Mouse (Mus musculus) spleen, postnatal 14 days (tissue): ENCODE measurements around the gene Gm20458.

Experiments used
- DNase-seq, 2 experiments: peaks; one replicate each; pipeline ENCODE4 v3.0.0; 2021 to 2022; ENCODE audit warnings: low spot score in 2 of 2

The Gm20458 gene

DNA sequence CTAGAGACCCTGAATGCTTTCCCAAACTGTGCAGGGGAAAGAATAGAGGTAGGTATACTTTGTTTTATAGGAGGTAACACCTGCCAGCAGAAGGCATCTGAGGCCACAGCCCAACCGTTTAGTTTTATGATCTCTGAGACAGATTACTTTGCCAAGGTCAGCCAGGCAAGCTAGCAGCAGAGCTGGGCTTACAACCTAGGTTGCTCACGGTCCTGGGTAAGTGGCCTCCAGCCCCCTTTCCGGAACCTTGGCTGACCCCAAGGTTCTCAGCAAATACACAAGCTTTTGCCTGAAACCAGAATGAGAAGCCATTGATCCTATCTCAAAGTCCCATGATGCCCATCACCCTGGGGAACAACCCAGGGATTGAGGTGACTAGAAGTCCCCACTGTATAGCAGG, 26.1 kb upstream of the Gm20458 start:
- DNase-seq = no peak

DNA sequence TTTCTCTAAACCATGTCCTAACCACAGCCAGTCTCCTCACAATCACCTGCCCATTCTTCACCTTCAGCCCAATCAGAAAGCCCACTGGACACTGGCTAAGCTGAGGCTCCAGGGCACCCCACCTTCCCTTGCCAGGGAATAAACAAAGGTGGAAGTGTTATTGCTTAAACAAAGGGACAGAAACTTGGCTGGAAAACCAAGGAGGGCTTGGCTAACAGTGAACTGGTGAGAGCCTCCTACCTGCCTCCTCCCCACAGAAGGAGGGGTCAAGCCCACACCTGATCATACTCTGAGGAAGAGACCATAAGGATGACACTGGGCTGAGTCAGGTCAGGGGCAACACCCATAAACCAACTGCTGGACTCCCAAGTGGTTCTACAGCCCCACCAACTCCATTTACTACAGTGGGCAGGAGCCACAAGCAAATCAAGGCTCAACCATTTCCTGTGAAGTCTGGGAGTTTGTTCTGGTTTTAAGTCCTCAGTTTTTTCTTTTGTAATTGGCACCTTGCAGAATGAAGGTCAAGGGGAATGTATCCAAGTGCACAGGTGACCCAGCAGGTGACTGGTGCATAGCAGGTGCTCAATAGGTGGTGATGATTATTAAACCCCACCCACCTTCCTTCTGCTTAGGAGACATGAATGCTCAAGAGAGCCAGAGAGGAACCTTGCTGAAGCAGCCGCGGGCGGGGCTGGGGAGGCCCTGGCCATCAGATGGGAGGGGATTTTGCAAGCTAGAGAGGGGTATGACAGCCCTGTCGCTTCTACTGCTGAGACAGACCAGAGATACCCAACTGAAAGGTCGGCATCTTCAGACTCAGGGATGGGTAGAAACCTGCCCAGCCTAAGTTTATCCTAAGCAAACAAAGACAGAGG, 25.3 kb upstream of the Gm20458 start:
- no peak for DNase-seq

DNA sequence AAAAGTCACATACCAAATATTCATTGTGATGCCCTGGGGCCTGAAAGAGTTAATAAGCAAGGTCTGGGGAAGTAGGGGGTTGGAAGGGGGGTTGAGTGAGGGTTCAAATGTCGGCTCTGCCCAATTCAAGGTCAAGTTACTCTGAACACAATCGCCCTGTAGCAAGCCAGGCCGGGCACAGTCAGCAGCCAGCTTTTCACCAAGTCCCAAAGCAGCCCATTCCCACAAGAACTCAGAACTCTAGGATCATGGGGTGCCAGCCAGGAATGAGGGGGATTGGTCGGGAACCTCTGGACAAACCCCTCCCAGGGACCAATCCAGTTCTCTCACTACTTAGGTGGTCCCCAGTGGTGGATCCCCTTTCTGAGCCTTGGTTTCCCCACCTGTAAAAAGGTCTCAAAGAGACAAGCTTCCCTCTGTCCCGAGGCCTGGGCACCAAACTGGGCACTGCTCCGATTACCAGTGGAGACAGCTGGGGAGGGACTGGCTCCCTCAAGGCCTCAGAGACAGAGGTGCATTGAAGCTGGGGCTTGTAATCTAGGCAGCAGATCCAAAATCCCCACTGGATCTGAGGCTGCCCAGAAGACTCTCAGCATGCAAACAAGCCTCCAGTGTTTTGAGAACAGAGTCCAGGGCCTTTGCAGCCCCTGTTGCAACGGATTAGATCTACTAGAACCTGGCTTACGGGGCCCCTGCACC, 24.4 kb upstream of the Gm20458 start:
- DNase-seq = no peak

DNA sequence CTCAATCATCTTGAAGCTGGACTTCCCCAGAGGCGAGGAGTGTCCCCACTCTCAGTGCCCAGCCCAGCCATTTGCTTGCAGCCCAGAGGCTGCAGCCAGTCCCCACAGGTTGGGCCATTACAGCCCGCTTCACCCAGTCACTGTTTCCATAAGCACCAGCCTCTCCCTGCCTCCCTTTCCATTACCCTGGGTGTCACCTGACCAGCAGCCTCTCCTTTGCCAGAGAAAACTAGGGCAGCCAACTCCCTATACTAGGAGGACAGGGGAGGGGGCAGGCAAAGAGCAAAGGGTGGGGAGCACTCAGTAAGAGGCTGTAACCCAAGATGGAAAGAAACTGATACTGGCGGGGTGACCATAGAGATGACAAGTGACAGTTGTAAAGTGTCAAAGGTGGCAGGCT, 23.8 kb upstream of the Gm20458 start:
- DNase-seq = no peak

DNA sequence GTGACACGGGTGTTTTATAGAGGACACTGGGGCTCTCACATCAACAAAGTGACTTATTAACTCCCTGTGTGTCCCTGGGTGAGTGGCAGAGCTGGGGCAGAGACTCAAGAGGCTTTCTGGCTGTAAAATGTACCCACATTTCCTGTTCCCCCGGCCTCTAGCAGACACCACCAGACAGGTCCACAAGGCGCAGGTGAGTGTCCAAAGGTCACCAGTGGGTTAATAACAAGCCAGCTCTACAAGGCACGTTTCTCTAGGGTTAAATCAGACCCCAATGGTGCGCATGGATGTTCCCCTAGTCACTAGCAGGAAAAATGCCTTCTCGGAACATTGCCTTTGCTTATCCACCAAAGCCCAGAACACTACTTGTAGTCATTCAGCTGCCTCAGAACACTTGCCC, 23.1 kb upstream of the Gm20458 start:
- no peak for DNase-seq

DNA sequence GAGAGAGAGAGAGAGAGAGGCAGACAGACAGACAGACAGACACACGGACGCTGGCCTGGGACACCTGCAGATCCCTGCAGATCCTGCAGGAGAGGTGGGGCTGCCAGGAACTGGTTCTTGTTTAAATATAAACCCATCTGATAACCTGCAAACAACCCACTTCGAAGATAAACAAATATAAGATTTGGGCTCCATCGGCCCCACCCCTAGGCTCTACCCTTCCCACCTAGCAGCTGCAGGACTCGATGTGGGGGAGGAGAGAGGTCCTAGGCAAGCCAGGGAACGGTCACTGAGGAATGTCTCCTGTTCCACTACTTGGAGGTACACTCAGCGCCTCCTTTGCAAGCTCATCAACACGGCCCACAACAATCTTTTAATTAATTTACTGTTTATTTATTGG, 22.5 kb upstream of the Gm20458 start:
- no peak for DNase-seq

DNA sequence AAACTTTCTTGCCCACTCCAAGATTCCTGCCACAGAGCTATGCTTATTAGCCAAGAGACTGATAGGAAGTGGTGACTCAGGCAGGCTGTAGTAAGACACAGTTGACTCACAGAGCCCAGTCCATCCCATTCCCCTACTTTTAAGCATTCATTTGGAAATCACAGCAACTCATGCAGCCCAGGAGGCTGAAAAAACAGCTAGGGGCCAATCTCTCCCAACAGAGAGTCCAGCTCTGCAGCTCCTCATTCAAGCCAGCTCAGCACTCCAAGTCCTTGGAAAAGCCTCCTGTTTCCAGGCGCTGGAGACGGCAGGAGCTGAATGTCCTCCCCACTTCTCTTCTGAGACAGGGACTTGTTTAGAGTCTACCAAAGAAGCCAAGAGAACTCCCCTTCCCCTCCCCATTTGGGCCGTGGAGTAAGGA, 21.8 kb upstream of the Gm20458 start:
- DNase-seq = no peak

DNA sequence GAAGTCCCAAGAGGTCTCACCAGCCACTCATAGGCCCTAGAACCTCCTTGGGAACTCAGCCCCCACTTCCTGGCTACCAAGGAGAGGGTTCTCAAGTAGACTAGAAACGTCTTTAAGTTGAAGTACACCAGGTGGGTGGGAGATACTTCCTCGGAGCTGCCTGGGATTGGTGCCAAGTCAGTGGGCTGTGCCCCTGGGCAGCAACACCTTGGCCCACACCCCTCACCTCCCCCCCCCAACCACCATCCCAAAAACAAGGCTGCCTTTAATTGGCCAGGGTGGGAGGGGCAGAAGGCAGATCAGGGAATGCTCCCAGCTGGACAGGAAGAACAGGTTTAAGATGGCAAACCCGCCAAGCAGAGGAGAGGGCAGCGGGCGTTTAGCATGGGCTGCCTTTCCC, 20.5 kb upstream of the Gm20458 start:
- no peak for DNase-seq

DNA sequence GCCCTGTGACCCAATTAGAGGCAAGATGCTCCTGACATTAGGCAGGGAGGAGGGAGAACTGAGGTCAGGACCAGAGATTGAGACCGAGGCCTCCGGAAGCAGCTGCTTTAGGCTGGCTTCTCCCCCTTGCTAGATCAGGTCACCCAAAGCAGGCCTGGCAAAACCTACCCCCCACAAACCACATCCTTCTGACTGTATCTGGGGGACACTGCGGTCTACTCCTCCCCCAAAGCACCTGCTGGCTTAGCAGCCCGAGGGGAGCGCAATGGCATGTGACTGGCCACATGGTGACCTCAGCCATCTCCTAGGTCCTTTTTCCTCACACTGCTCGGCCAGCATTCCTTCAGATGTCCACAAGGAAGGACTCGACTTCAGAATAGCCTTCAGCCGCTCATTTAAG, 19.6 kb upstream of the Gm20458 start:
- DNase-seq = peak; percentile 37 to 54

DNA sequence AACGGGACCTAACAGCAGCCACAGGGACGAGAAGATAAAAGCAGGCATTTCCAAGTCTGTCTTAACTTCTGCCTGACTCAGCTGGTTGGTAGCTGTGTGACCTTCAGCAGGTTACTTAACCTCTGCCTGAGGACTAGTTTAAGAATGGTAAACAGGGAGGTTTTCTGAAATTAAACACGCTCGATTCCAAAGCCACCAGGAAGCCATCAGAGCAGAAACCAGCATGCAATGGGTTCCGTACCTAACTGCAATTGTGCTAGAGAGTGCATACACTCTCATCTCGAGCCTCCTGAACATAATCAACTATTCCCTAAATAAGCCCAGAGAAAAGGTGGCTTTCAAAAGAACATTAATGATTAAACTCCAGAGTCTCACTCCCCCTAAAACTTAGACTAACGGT, 19.0 kb upstream of the Gm20458 start:
- DNase-seq = no peak

DNA sequence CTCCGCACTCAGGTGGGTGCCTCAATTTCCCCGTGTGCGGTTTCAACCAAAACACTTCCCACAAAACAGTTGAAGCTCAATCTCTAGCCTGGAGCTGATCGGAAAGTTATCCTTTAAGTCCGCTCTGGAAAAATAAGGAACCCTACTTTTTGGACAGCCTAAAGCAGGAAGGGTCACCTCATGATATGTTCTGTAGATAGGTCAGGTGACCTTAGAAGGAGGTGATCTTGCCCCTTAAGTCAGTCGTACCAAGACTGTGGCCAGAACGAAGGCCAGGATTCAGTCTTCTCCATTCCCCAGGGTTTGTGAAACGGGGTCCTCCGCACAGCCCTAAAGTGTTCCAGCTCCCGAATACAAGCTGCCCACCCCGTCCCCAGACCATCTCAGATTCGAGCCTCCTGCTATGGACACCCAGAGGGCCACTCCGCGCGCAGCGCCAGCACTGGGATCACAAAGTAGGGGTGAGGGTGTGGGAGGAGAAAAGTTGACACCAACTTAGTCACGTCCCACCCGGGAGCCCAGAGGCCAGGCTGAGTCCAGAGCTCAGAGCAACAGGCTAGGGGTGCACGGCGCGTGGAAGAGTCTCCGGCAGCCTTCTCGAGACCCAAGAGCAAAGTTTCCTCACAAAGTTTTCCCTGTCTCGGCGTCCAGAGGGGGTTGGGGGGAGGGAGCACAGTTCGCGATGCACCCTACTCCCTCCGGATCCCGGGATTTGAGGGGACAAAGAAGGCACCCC, 18.3 kb upstream of the Gm20458 start:
- DNase-seq = no peak

DNA sequence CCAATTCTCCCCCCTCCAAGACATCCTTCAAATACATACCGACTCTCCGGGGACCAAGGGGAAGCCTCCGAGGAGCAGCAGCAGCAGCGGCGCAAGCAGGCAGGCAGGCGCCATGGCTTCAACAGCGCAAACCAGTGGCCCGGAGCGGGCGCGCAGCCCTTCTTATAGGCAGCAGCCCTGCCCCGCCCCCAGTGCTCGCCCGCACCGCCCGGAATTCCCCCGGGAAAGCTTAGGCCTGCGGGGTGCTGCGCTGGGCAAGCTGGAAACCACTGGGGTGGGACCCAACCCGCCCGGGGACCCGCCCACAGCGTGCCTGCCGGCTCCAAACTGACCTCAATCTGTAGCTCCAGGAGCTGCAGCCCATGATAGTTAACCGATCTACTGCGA, 17.7 kb upstream of the Gm20458 start:
- DNase-seq = peak; percentile 62 to 73

DNA sequence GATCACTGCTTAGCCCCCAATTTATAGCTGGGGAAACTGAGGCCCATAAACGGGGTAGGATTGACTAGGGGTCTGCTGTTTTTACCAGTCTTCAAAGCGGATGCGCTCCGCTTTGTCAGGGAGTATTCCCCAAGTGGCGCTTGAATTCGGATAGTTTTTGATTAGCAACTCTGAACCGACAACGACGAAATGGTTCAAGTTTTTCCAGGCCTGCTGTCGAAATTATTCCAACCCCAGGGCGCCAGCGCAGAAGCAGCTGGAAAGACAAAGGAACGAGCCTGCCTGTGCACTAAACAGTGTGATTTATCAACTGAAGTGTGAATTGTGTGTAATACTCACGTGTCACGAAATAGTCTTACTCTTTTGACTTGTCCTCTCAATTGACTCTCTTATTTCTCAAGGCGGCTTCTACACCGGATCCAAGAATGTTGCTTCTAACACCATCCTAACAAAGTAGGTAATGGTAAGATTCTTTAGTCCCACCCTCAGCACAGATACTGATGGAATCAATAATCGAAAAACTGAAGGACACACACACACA, 17.2 kb upstream of the Gm20458 start, which contains the start of gene Sdc4:
Gene Sdc4 (minus strand): TSS at position 428 of the 541 bp plus-strand sequence.
- DNase-seq = no peak

DNA sequence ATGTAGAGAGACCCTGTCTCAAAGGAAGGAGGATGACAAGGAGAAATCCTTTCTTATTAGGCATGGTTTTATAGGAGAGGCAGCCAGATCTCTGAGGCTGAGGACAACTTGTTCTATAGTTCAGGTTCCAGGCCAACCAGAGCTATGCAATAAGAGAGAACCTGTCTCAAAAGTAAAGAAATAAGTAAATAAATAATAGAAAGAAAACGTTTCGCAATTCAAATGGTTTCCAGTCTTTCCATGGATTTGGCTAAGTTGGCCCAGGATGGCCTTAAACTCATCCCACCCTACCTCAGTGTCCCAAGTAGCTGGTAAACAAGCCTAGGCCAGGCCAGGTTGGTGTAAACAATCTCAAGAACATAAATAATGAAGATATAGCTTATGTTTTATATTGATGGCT, 16.1 kb upstream of the Gm20458 start:
- no peak for DNase-seq

DNA sequence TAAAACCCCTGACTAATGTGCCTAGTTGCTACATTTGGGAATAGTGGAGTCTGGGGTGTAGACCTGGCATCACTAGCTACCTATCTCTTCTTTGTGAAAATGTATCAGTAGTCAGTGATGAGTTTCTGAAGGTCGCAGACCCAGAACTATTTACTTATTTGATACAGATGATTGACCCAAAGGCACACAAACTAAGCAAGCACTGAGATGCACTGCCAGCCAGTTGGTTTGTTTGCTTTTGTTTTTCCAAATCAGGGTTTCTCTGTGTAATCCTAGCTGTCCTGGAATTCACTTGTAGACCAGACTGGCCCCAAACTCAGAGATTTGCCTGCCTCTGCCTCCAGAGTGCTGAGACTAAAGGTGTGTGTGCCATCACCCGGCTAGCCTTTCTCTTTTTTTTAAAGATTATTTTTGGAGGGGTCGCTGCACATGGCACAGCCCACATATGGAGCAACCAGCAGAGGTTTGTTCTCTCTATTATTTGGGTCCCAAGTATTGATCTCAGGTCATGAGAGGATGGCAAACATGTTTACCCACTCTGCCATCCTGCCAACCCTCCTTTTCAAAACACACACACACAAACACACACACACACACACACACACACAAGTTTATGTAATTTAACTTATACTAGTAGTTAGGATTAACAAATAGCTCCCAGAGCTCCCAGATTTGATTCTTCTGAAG, 15.2 kb upstream of the Gm20458 start:
- DNase-seq = no peak

DNA sequence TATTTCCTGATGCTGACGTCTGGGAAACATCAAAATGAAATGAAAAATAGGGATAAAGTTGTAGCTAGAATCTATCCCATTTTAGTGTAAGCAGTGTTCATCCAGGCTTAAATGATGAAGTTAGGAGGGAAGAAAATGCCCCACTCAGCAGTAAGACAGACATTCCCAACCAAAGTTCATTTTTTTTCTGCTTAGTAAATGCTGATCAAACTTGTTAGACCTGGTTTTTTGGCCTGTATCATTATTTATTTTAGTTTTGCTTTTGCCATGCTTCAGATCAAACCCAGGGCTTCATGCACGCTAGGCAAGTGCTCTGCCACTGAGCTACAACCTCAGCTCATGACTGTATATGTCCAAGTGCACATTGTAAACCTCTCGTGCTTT, 14.7 kb upstream of the Gm20458 start:
- DNase-seq = no peak

DNA sequence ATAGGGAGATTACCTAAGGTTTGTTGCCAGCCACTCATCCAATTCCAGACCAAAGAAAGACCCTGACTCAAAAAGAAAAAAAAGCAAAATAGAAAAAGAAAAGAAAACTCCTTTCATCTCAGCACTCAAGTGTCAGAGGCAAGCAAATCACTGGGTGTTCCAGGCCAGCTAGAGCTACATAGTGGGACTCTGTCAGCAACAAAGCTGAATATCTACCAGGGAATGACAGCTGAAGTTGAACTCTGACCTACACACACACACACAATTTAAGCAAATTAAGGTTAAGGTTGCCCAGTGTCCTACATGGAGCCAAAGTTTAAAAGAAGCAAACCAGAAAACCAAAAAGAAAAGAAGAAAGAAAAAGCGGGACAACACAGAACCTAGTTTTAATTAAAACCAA, 12.6 kb upstream of the Gm20458 start:
- no peak for DNase-seq

DNA sequence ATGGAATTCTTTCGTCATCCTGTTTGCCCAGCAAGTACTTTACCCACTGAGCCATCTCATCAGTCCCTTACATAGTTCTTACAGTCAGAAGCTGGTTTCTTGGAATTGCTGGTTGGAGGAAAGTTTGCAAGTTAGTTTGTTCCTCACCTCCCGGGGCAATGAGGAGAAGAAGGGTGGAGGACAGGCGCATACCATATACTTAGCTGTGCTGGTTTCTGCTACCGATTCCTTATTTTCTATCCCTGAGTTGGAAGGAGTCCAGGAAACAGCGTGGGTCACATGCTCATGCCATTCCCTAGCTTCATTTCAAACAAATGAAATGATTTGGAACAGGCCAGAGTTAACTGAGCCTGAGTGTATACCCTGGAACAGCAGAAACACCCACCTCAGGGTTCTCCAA, 11.8 kb upstream of the Gm20458 start:
- DNase-seq = no peak

DNA sequence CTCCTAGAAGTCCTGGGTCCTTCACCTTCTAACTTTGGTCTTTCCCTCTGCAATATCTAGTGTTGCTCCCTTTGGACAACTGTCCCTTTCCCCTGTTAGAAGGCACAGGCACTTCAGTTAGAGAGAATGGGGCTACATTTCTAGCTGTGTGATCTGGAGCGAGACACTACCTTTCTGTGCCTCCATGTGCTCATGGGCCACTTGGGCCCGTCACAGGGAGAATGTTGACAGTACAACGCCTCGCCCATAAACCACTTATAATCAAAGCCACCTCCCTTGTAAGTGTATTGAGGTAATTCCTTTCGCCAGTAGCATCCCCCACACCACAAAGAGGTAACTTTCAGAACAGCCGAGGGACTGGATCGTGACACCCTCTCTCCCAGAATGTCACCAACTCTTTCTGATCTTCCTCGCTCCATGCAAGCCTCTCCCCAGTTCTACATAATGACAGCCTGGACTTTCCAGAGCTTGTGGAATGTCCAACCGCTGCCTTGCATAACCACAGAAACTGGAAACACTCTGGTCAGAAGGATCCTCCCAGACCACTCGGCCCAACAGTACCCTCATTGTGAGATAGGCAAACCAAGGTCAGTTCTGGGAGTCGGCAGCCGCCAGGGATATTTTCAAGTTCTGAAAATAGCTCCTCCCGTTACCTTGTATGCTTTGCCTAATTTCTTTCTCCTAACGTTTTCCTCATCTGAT, 11.3 kb upstream of the Gm20458 start:
- DNase-seq = no peak

DNA sequence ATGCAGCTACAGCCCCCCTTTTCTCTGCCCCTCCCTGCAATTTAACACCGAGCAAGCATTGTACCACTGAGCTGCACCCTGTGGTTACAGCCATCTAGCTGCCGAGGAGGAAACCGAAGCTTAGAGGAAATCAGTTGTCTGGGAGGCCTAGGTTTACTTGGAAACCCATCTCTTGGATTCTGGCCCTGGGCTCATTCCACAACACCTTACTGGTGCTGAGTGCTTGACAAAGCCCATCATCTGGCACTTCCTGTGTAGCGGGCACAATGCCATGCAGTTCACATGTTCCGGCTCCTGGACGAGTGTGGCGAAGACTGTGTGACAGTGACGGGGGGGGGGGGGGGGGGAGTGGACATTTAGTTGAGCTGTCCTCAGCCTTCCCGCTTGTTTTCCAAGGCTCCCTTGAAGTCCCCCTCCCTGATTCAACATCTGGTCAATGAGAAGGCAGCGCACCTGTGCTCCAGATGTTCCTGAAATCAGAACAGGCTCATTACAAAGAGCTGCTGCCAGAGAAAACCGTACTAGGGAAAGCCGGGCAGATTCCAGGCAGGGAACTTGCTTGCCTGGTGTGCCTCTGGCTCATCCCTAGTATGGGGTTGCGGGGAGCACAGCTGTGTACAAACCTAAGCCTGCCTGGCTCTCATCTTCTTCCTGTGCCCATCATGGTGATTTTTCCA, 8.6 kb upstream of the Gm20458 start:
- no peak for DNase-seq
